Mouse (Mus musculus) regulatory T cell (primary cell): ENCODE results near the gene Ubap1l.

Experiments
- in situ Hi-C: fragments of 300-600 bp; cut with MboI, MseI; formaldehyde crosslinking; loops from one replicate; pipeline ENCODE4 v1.15.1; 2025; ENCODE audit warnings: high pct_unique_total_duplicates

Gene Ubap1l

GRCm38 (mm10) chr9:65374468-65375162 is 13.8 kb downstream of the Ubap1l start:
- in situ Hi-C loops: no loop called here

- in situ Hi-C loops: no loop called here
Measured at GRCm38 (mm10) chr9:65375163-65375934, 14.5 kb downstream of the Ubap1l start.

GRCm38 (mm10) chr9:65381017-65381590 is 20.3 kb downstream of the Ubap1l start:
- in situ Hi-C loops: loop anchor here (10.0 kb wide), 1 partner anchor 1796 kb away; no protein-coding TSS in a partner anchor

GRCm38 (mm10) chr9:65382031-65382750 is 21.4 kb downstream of the Ubap1l start:
- in situ Hi-C loops: loop anchor here (10.0 kb wide), 1 partner anchor 1797 kb away; no protein-coding TSS in a partner anchor

- in situ Hi-C loops: loop anchor here (10.0 kb wide), 1 partner anchor 1798 kb away; no protein-coding TSS in a partner anchor
Measured at GRCm38 (mm10) chr9:65382751-65383097, 21.9 kb downstream of the Ubap1l start.

GRCm38 (mm10) chr9:65384276-65384675 is 23.4 kb downstream of the Ubap1l start:
- in situ Hi-C loops: loop anchor here (10.0 kb wide), 1 partner anchor 1799 kb away; no protein-coding TSS in a partner anchor

GRCm38 (mm10) chr9:65386373-65387140 is 25.7 kb downstream of the Ubap1l start:
- in situ Hi-C loops: loop anchor here (10.0 kb wide), 1 partner anchor 1802 kb away; no protein-coding TSS in a partner anchor

- in situ Hi-C loops: no loop called here
Measured at GRCm38 (mm10) chr9:65390752-65391612, 30.1 kb downstream of the Ubap1l start.

GRCm38 (mm10) chr9:65391613-65391964 is 30.7 kb downstream of the Ubap1l start, which contains the start of gene Kbtbd13:
Gene Kbtbd13 (minus strand): TSS chr9:65391652.
- in situ Hi-C loops: no loop called here

- in situ Hi-C loops: no loop called here
Measured at GRCm38 (mm10) chr9:65392638-65393364, 32.0 kb downstream of the Ubap1l start.

- in situ Hi-C loops: no loop called here
Measured at GRCm38 (mm10) chr9:65393606-65394005, 32.8 kb downstream of the Ubap1l start.

GRCm38 (mm10) chr9:65394360-65394759 is 33.5 kb downstream of the Ubap1l start:
- in situ Hi-C loops: no loop called here

- in situ Hi-C loops: no loop called here
Measured at GRCm38 (mm10) chr9:65398279-65398678, 37.4 kb downstream of the Ubap1l start, which contains the start of gene Rasl12. Gene Rasl12 (plus strand): TSS chr9:65398506.

GRCm38 (mm10) chr9:65399934-65400333 is 39.1 kb downstream of the Ubap1l start:
- in situ Hi-C loops: no loop called here

GRCm38 (mm10) chr9:65404331-65405183 is 43.7 kb downstream of the Ubap1l start:
- in situ Hi-C loops: no loop called here

GRCm38 (mm10) chr9:65405184-65405449 is 44.3 kb downstream of the Ubap1l start:
- in situ Hi-C loops: no loop called here

GRCm38 (mm10) chr9:65407327-65407726 is 46.5 kb downstream of the Ubap1l start:
- in situ Hi-C loops: no loop called here

- in situ Hi-C loops: no loop called here
Measured at GRCm38 (mm10) chr9:65407861-65408260, 47.0 kb downstream of the Ubap1l start.
